ENCODE assay signal across 8 mouse cellular contexts in genomic region chr5:24393392-24393997, GRCm38 (mm10). TPM values are rescaled to one million over a fixed set of nuclear protein-coding genes. Genes with fewer than 3 reads are reported as not detected.
A peak's percentile ranks its signal among the peaks of the same experiment; 100 is the strongest.
DNase-seq lines count a peak whose midpoint lies in the region; ATAC-seq and TF ChIP-seq lines count a peak whose summit lies in the region.

Gene Abcb8, plus strand, starts transcription at chr5:24393663.

- H3K4me2 ChIP-seq in hindbrain, postnatal 0 days (ENCODE audit: low read depth, low read length): peak within 1 kb of the TSS; percentile 62

- WGBS in hindbrain, postnatal 0 days: 22% methylated on average over 7 of the region's 7 CpGs

- H3K27me3 ChIP-seq in hindbrain, postnatal 0 days (ENCODE audit: insufficient read depth, low read length): no peaks in the 10 kb centered on the region

- H3K27ac ChIP-seq in cortical plate, adult 2 months (ENCODE audit: insufficient read depth, low read length): peak within 1 kb of the TSS; percentile 20
- H3K27ac ChIP-seq in hindbrain, postnatal 0 days: peak within 1 kb of the TSS; percentile 85

- H3K36me3 ChIP-seq in hindbrain, postnatal 0 days (ENCODE audit: insufficient read depth, low read length): no peaks in the 10 kb centered on the region

- peak within 1 kb of the TSS; percentile 42 for H3K4me3 ChIP-seq in cortical plate, adult 2 months (ENCODE audit: insufficient read depth, low read length)
- peak within 1 kb of the TSS; percentile 52 for H3K4me3 ChIP-seq in hindbrain, postnatal 0 days (ENCODE audit: low read length)

- peak; percentile 83 for TF ChIP-seq CTCF in cortical plate, adult 2 months (IDR thresholded peaks at IDR 0.05; ENCODE audit: extremely low read depth, insufficient read depth, low read length)
- TF ChIP-seq CTCF in hindbrain, postnatal 0 days (IDR thresholded peaks at IDR 0.05; ENCODE audit: low read depth): peak; percentile 89

- no peaks in the 10 kb centered on the region for H3K9me3 ChIP-seq in hindbrain, postnatal 0 days (ENCODE audit: low read length)

- no peak for TF ChIP-seq POLR2A in cortical plate, adult 2 months (IDR thresholded peaks at IDR 0.05; ENCODE audit: extremely low read depth, insufficient read depth, low read length)

- peak; percentile 57 for ATAC-seq in activated CD4-positive, CD25-positive, alpha-beta regulatory T cell, adult 4 months
- ATAC-seq in hindbrain, postnatal 0 days: no peak

- no peaks in the 10 kb centered on the region for H3K4me1 ChIP-seq in cortical plate, adult 2 months (ENCODE audit: control insufficient read depth, insufficient read depth, low read length)
- no peaks in the 10 kb centered on the region; the same call in 1 of the 2 replicates for H3K4me1 ChIP-seq in hindbrain, postnatal 0 days (ENCODE audit: insufficient read depth, low read length)

- peak within 1 kb of the TSS; percentile 45 for H3K9ac ChIP-seq in hindbrain, postnatal 0 days (replicated peaks; ENCODE audit: low read length)

- DNase-seq in gastrocnemius, adult 8-10 months (ENCODE audit: low spot score in 2 of 2): peak; percentile 61 to 62
- DNase-seq in hindbrain, postnatal 0 days (ENCODE audit: low spot score): peak; percentile 87
- peak; percentile 89 to 96 for DNase-seq in left cerebral cortex, adult 18-20 months (ENCODE audit: low spot score in 2 of 2)
- peak; percentile 79 to 89 for DNase-seq in lung, postnatal 4 days
- peak; percentile 91 for DNase-seq in retina, postnatal 1 day
- no peak for DNase-seq in urinary bladder, adult 2 months (ENCODE audit: low spot score)

RNA-seq across cellular contexts. Expression of gene Abcb8, which starts in this region (rescaled TPM):
- 10 to 100 TPM; 15.3 to 21.6 TPM for polyA plus RNA-seq in activated CD4-positive, CD25-positive, alpha-beta regulatory T cell, adult 4 months (2017; shearing (Covaris generic))
- 54.8 and 57.3 TPM in 2 replicates for polyA plus RNA-seq in cortical plate, adult 2 months (2012; rRNA removed)
- 10 to 100 TPM; 34.7 to 40.0 (median 38.8) TPM for total RNA-seq in gastrocnemius, adult 8-10 months (2022)
- 63.2 and 90.6 TPM in 2 replicates for total RNA-seq in hindbrain, postnatal 0 days (2014; rRNA removed)
- 41.9 and 43.5 TPM in 2 replicates for polyA plus RNA-seq in hindbrain, postnatal 0 days (2015; fragmentation: Nextera tagmentation; extraction: Ambion mirVana)
- total RNA-seq in left cerebral cortex, adult 18-20 months (2021): 10 to 100 TPM; 43.3 to 56.1 TPM
- polyA plus RNA-seq in urinary bladder, adult 2 months (2012; rRNA removed): 24.8 and 28.8 TPM in 2 replicates
